Mouse (Mus musculus) forebrain, embryonic 16.5 days (tissue): ENCODE measurements at regions not wholly inside any gene's neighbourhood (a gene's known extent, or its start where the extent isn't known, plus 50 kb on each side); places are given as distances from the start of the nearest gene placed in this dataset.

Experiments
- ATAC-seq: fragments of 200-750 bp; cut with Nextera tagmentation; 2 replicates; pipeline ENCODE4 v1.8.0; 2017; ENCODE audit warnings: mild to moderate bottlenecking, moderate library complexity
- H3K27ac ChIP-seq: fragments of 300-500 bp; sonication (generic); 2 replicates; pipeline ENCODE4 v1.5.1; 2014; ENCODE audit warnings: low read length, control low read depth
- H3K27me3 ChIP-seq: fragments of 300-500 bp; sonication (generic); replicated peaks from 2 replicates; pipeline ENCODE4 v1.6.1; 2014; ENCODE audit warnings: low read length; ENCODE audit not compliant: control insufficient read depth, insufficient read depth
- H3K36me3 ChIP-seq: fragments of 300-500 bp; sonication (generic); 2 replicates; pipeline ENCODE4 v1.6.1; 2014; ENCODE audit not compliant: control insufficient read depth, insufficient read depth
- H3K4me1 ChIP-seq: fragments of 300-500 bp; sonication (generic); replicated peaks from 2 replicates; pipeline ENCODE4 v1.6.1; 2014; ENCODE audit warnings: low read length; ENCODE audit not compliant: control insufficient read depth, insufficient read depth
- H3K4me2 ChIP-seq: fragments of 300-500 bp; sonication (generic); 2 replicates; pipeline ENCODE4 v1.6.1; 2014; ENCODE audit warnings: mild to moderate bottlenecking, low read length, control low read depth
- H3K4me3 ChIP-seq: fragments of 300-500 bp; sonication (generic); replicated peaks from 2 replicates; pipeline ENCODE4 v1.5.1; 2014; ENCODE audit warnings: mild to moderate bottlenecking, low read length, control low read depth
- H3K9ac ChIP-seq: fragments of 300-500 bp; sonication (generic); replicated peaks from 2 replicates; pipeline ENCODE4 v1.6.1; 2014; ENCODE audit warnings: low read depth, low read length, control low read depth
- H3K9me3 ChIP-seq: fragments of 300-500 bp; sonication (generic); 2 replicates; pipeline ENCODE4 v1.6.1; 2016; ENCODE audit warnings: low read length; ENCODE audit not compliant: control insufficient read depth
- WGBS: fragments of 180-500 bp; shearing (Covaris S2); extraction: QIAGEN DNeasy Blood & Tissue Kit; methylation state at CpG from one replicate; pipeline ENCODE4 v1.1.7; 2014; 5-methylcytosine and 5-hydroxymethylcytosine counted together

- Histone ChIP-seq H3K4me2 (no peak overlapping the region), H3K4me1 (0 out of 2 replicates have a peak, but pooled peaks cover 2% of the 10 kb centered on the region), H3K36me3 (no peaks in the 10 kb centered on the region), H3K4me3 (no peak overlapping the region), H3K9ac (no peak overlapping the region), H3K9me3 (no peaks in the 10 kb centered on the region), H3K27ac (no peak overlapping the region), H3K27me3 (no peaks in the 10 kb centered on the region)
- ATAC-seq: peak; percentile 34; the same call in 1 of the 2 replicates
- 13% methylated on average over 7 of the region's 7 CpGs for WGBS
Observed at GRCm38 (mm10) chr16:70239432-70239941, 74.3 kb upstream of the Gbe1 start.

GRCm38 (mm10) chr16:70244205-70244756, 69.5 kb upstream of the Gbe1 start:
- H3K9me3 ChIP-seq: no peaks in the 10 kb centered on the region

DNA sequence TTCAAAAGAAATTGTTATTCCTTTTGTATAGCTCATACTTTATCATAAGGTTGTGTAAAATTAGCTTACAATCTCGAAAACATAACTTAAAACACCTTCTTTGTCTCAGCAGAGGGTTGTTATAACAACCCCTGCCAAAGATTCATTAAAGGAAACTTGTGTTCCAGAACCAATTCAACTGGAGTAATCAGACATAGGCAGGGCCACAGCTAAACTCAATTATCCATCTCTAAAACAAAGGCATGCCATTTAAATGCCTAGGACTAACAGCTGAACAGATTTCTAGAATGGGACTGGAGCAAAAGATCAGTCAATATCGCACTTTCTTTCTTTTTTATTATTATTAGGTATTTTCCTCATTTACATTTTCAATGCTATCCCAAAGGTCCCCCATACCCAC, 68.8 kb upstream of the Gbe1 start:
- H3K4me2 ChIP-seq: no peak overlapping the region
- 44% methylated on average over 2 of the region's 2 CpGs for WGBS
- H3K27ac ChIP-seq: no peak overlapping the region
- H3K36me3 ChIP-seq: no peaks in the 10 kb centered on the region
- H3K27me3 ChIP-seq: no peaks in the 10 kb centered on the region
- H3K4me3 ChIP-seq: no peak overlapping the region
- H3K9me3 ChIP-seq: no peaks in the 10 kb centered on the region
- H3K9ac ChIP-seq: no peak overlapping the region
- ATAC-seq: peak; percentile 61
- 0 out of 2 replicates have a peak, but pooled peaks cover 2% of the 10 kb centered on the region for H3K4me1 ChIP-seq

More at GRCm38 (mm10) chr16:70244205-70244756, 69.5 kb upstream of the Gbe1 start:
- Histone ChIP-seq H3K27ac (no peak overlapping the region), H3K36me3 (no peaks in the 10 kb centered on the region), H3K4me1 (0 out of 2 replicates have a peak, but pooled peaks cover 2% of the 10 kb centered on the region), H3K9ac (no peak overlapping the region), H3K4me2 (no peak overlapping the region), H3K27me3 (no peaks in the 10 kb centered on the region), H3K4me3 (no peak overlapping the region)
- peak; percentile 50 for ATAC-seq
- 55% methylated on average over 4 of the region's 4 CpGs for WGBS

DNA sequence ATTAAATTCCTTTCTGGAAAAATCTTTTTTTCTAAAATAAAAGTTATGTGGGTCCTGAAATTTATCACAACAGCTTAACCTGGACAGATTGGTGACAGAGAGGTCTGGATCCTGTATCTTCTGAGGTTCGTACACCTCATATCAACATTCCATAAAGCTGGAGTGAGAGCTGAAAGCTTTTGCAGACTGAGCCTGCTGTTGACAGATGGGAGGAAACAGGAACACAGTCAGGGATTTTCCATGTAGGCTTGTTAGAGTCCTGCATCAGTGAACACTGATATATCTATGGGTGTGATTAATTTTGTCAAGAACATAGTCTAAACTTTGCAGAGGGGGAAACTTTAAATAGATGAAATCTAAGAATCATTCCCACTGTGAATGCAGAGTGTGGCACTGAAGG, 54.4 kb upstream of the Gbe1 start:
- no peaks in the 10 kb centered on the region for H3K4me1 ChIP-seq
- no peak overlapping the region for H3K4me3 ChIP-seq
- no peaks in the 10 kb centered on the region for H3K36me3 ChIP-seq
- no peak for ATAC-seq
- H3K27me3 ChIP-seq: no peaks in the 10 kb centered on the region
- no peak overlapping the region for H3K4me2 ChIP-seq
- no peak overlapping the region for H3K27ac ChIP-seq
- 76% methylated on average over 1 of the region's 1 CpGs for WGBS
- no peak overlapping the region for H3K9ac ChIP-seq
- no peaks in the 10 kb centered on the region for H3K9me3 ChIP-seq

DNA sequence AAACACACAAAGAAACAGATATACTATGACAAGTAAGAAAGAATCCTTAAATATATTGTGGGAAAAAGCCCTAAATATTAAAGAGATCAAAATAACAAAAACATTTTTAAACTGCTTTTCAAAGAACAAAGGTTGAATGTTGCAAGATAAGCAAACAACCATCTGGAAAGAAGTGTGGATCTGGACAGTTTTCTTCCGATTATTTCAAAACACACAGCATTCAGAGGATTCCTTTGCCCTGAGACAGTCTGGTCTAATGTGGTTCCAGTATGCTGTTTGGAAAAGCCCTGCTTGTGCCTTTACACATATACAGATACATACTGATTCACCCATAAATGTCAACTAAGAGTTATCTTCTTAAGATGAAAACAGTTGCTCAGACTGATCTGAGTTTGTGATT, 53.6 kb upstream of the Gbe1 start:
- ATAC-seq: no peak
- Histone ChIP-seq H3K4me2 (no peak overlapping the region), H3K4me1 (no peaks in the 10 kb centered on the region), H3K9me3 (no peaks in the 10 kb centered on the region), H3K27me3 (no peaks in the 10 kb centered on the region), H3K9ac (no peak overlapping the region), H3K27ac (no peak overlapping the region), H3K36me3 (no peaks in the 10 kb centered on the region), H3K4me3 (no peak overlapping the region)
- 90% methylated on average over 1 of the region's 1 CpGs for WGBS
